Mouse (Mus musculus): ENCODE data around the gene Cacna1d. TPM values are rescaled to one million over a fixed set of nuclear protein-coding genes. Genes with fewer than 3 reads are reported as not detected.
A peak's percentile ranks its signal among the peaks of the same experiment; 100 is the strongest.

Gene Cacna1d
- polyA plus RNA-seq, 1 experiment from 2014 or later, result 2.2 TPM

DNA sequence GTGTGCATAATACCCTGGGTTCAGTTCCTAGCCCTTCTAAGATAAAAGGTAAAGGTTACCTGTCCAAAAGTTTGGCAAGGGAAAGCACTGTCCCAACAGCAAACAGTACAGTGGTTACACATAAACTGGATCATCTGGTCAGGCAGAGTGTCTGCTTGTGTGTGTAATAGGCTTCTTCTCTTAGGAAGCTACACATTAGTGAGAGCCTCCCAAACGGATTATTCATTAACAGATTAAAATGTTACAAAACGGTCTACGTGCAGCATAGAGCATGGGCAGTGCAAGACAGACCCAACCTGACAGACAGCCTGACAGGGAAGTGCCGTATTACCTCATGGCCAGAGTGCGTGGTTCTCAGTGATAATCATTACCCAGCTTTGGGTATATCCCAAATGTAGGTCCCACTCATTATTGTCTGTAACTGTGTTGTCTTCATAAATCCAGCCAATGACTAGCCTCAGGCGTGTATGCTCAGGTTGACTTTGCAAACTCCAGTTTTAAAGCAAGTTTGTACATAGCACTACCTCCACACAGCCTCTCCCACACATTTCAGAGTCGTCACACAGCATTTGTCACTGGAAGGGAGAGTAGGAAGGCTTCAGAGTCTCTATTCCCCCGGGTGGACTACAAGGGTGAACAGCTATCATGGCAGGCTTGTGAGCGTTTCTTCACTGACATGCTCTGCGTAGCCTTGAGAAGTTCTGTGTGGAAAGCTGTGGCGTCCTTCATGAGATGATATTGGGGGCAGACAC, 495.1 kb downstream of the Cacna1d start:
- Histone ChIP-seq H3K27me3 (ENCODE audit: control insufficient read depth, insufficient read depth, low read length) (no peaks in the 10 kb centered on the region), H3K9me3 (ENCODE audit: control insufficient read depth, low read length) (no peaks in the 10 kb centered on the region), H3K4me1 (replicated peaks; ENCODE audit: control insufficient read depth, insufficient read depth) (no peaks in the 10 kb centered on the region), H3K4me2 (replicated peaks; ENCODE audit: low read depth) (no peak overlapping the region), H3K27ac (replicated peaks) (no peak overlapping the region), H3K36me3 (ENCODE audit: control insufficient read depth, insufficient read depth, low read length) (peaks cover 16% of the 10 kb centered on the region), H3K4me3 (ENCODE audit: low read depth, low read length) (no peak overlapping the region), H3K9ac (ENCODE audit: low read length) (no peak overlapping the region)
- ATAC-seq (ENCODE audit: low FRiP score, low TSS enrichment), result 0 out of 2 replicates have a peak, but pooled peaks have one; percentile 30
- TF ChIP-seq EP300 (optimal IDR thresholded peaks at IDR 0.05) (peak; percentile 31), CTCF (IDR thresholded peaks at IDR 0.05; ENCODE audit: low read depth) (no peak)
- WGBS, result 71% methylated on average over 11 of the region's 11 CpGs
- DNase-seq (ENCODE audit: low spot score), result no peak

DNA sequence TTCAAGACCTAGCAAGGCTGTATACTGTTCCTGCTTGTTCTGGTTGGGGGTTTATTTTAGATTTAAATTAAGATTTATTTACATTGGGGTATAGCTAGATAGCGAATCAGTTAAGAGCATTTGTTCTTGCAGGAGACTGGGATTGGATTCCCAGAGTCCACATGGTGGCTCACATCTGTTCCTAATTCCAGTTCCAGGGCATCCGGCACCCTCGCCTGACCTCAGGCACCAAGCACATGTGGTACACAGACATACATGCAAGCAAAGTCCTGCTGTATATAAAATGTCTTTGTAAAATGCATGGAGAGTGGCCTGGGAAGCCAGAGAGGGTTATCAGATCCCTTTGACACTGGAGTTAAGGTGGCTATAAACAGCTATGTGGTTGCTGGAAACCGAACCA, 496.3 kb downstream of the Cacna1d start:
- WGBS, result 93% methylated on average over 4 of the region's 4 CpGs
- Histone ChIP-seq H3K36me3 (ENCODE audit: control insufficient read depth, insufficient read depth, low read length) (peaks cover 23% of the 10 kb centered on the region), H3K27me3 (ENCODE audit: control insufficient read depth, insufficient read depth, low read length) (no peaks in the 10 kb centered on the region), H3K9ac (ENCODE audit: low read length) (no peak overlapping the region), H3K4me2 (replicated peaks; ENCODE audit: low read depth) (no peak overlapping the region), H3K9me3 (ENCODE audit: control insufficient read depth, low read length) (no peaks in the 10 kb centered on the region), H3K4me3 (ENCODE audit: low read depth, low read length) (no peak overlapping the region), H3K27ac (replicated peaks) (no peak overlapping the region), H3K4me1 (replicated peaks; ENCODE audit: control insufficient read depth, insufficient read depth) (no peaks in the 10 kb centered on the region)
- TF ChIP-seq CTCF (IDR thresholded peaks at IDR 0.05; ENCODE audit: low read depth), result no peak
- no peak for TF ChIP-seq EP300 (optimal IDR thresholded peaks at IDR 0.05)
- DNase-seq (ENCODE audit: low spot score) (no peak), ATAC-seq (ENCODE audit: low FRiP score, low TSS enrichment) (no peak)

Other genes with a start within 250 kb of the Cacna1d start
- 5.2 and 6.7 TPM in 2 replicates for gene Dcp1a, start 11.9 kb downstream of the Cacna1d start, polyA plus RNA-seq (2015; fragmentation: Nextera tagmentation; extraction: Ambion mirVana)
- gene Tkt, start 56.9 kb upstream of the Cacna1d start, polyA plus RNA-seq (2015; fragmentation: Nextera tagmentation; extraction: Ambion mirVana), result 200 and 202 TPM in 2 replicates
- gene Prkcd, start 134.8 kb upstream of the Cacna1d start, polyA plus RNA-seq (2015; fragmentation: Nextera tagmentation; extraction: Ambion mirVana), result 62.8 and 72.3 TPM in 2 replicates
- gene Rft1, start 162.9 kb upstream of the Cacna1d start, polyA plus RNA-seq (2015; fragmentation: Nextera tagmentation; extraction: Ambion mirVana), result 12.1 and 12.3 TPM in 2 replicates
- 5.4 and 6.2 TPM in 2 replicates for gene Sfmbt1, start 223.4 kb upstream of the Cacna1d start, polyA plus RNA-seq (2015; fragmentation: Nextera tagmentation; extraction: Ambion mirVana)

Data from stomach, postnatal 0 days (tissue).